Mouse (Mus musculus): ENCODE data around the gene Kalrn.

The Kalrn gene

DNA sequence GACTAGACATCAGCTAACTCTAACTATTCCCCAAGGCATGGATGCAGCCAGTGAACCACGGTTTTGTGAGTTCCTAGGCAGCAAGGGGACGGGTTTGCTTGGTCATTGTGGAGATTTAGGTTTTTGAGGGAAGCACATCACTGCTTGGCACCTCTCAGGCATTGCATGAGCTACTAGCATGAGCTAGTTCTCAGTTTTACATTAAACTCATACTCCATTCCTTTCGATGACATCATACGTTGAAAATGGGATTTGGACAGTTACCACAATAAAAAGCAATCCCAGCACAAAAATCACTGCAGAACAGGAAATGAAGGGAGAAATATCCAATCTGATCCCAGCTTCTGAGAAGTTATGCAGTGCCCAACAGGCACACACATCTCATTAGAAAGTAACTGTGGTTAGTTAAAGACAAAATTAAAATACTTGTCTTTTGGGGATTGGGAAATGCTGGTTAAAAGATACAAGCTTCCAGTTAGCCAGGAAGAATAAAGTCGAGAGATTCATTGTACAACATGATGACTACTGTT lies 23.8 kb downstream of the Kalrn start:
- no peak for DNase-seq

DNA sequence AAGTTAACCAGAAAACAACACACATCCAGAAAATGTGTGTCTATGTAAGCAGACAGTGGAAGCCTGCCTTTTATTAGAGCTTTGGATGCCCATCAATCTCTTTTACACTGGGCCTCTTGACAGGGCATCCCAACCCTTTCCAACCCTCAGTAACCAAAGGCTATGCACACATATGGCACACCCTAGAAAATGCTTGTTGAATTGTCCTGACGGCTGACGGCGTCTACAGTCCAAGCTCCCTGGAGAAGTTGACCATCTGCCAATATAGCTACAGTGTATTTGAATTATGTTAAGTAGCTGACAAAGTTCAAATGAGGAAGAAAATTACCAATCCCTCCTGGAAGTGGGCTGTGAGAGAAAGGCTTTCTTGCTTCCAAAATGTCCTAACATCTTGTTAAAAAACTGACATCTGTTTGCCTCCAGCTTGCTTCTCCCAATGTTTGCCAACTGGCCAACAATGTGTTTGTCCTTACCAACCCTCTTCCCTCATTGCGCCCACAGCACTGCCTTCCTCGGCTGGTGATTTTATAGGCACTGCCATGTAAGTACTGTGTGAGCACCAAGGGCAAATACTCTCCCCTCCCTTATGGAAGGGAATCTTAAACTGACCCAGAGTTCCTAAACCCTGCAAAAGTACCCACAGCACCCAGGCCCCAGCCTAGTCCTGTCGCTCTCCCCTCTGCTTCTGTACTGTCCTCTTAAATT lies 26.4 kb downstream of the Kalrn start:
- DNase-seq: no peak

DNA sequence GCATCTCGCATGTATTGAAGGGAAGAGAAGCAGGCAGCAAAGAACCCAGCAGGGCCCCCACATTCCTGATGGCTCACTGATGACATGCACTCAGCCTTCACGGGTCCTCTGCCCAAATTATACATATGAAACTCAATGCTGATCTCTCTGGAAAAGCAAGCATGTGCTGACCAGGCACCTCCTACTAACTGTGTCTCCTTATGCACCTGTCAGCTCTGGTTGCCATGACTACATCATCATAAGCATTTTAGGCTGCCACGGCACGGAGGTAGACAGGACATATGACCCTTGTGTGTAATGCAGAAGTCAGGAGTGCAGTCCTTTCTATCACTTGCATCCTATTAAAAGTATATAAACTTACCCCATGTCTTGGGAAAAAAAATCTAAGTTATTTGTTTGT lies 29.6 kb downstream of the Kalrn start:
- DNase-seq: no peak

DNA sequence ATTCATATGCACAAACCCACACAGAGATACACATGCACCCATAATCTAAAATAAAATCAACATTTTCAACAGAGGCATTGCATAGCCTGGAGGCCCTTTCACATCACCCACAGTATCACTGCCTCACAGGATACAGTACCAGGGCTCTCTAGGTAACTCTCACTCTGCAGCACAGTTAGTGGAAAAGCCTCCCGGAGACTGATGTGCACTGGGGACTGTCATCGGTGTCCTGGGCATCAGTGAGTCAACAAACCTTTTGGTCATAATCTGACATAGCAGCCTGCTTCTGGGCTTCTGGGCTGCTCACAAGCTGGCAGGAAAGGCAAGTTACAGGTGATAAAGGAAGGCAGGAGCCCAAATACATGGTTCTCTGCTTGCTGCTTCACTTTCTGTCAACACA lies 31.0 kb downstream of the Kalrn start:
- no peak for DNase-seq

DNA sequence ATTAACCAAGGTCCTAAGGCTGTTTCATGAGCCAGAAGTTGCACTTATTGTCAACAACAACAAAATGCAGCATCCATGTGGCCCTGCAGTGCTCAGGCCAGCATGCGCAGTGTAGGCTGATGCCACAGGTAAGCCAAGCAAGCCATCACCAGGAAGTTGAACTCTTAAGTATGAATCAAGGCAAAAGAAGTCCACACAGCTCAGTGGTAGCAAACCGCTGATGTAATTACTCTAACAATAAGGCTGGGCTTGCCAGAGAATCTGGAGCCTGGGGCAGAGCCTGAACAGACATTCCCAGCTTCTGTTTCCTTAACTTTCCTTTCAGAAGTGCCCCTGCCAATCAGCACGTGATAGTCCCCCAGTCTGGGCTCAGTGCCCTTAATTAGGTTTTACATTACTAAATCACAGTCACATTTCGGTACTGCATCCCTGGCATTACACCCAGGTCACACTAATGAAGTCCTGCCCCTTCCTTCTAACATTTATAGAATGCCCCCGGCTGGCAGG lies 34.6 kb downstream of the Kalrn start:
- DNase-seq: no peak

DNA sequence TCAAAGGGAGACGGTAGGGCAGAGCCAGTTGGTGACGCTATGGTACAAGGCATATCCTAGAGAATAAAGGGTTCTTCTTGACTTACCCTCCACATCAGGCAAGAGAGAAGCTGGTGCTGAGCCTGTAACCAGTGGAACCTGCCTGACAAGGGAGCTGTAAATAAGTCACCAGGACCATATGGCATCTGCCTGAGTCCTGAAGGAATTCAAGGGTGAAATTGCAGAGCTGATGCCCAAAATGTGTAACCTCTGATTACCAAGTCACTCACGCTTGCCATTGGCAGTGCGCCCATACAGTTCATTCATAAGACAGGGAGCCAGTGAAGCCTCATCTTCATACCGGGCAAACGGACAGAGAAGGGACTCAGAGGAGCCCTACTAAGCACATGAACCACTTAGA lies 37.0 kb downstream of the Kalrn start:
- peak; percentile 78 for DNase-seq

DNA sequence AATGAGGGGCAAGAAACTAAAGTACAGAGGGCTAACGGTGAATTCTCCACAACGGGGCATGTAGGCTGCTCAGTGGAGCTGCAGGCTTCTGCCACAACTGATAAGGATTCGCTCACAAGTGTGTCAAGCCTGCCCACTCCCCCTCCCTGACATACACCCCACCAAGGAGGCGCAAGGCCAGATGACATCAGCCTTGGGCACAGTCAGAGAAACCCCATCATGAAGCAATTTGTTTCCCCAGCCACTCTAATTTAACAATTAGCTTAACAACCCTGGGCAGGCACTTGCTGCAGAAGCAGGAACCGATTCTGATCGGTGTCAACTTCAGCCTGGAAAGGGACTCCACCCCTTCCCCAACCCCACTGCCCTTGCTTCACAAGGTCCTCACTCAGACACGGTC lies 38.2 kb downstream of the Kalrn start:
- peak; percentile 9 for DNase-seq

DNA sequence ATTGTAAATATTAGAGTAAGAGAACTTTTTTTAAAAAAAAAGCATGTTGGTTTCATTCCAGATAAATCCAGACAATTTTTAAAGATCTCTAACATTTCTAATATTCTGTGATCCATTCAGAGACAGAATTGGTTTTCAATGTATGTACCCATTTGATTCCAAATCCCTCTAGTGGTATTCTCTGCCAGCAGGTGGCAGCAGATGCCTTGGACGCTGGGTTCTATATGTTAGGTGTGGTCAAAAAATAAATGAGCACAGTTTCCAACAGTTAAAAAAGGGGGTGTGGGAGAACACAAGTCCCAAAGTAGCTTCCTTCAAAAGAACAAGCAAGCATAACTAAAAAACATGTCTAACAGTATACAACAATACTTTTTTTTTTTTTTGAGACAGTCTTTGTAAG lies 41.8 kb downstream of the Kalrn start:
- no peak for DNase-seq

DNA sequence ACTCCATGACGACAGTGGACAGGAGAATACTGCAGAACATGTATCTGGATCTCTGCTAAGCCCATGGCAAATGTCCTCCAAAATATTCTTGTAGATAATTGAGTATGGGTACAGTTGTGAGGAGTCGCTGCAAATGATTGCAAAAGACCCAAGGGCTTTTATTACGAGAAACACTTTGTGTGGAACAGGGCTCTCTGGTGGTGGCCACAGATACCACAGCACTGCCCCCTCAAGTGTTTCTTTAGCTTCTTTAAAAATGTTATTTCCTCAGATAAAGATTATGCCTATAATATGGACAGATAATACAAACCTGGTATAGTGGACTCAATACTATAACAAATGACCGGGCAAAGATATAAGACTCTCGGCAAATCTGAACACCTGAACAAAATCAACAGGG lies 43.3 kb downstream of the Kalrn start:
- DNase-seq: no peak

DNA sequence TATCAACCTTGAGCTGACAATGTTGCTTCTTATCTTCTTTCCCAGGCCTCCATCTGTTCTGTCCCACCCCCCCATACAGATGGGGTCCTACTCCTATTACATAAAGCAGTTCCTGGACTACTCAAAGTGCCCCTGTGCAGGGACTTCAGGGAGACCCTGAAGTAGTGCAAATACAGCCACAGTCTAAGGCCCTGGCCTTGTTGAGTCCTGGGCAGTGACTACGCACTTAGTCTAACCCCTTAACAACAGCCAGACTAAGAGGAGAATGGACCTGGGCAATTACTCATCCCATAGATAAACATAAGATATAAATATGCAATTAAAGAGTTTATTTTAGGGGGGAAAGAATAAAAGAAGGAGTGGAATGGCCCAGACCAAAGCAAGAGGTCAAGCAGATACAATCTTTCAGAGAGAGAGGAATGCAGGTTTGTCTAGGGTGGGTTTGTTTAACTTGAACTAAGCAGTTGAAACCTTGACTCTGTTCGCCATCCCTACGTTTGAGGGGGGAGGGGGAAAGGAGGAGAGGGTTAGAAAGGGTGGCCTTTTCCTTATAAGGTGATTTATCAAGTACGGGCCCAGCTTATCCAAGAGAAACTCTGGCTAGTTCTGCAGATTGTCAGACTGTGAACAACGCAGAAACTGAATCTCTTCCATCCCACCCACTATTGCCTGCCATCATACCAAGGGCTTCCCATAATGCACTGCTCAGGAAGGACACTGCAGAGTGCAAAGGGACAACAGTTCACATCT lies 44.9 kb downstream of the Kalrn start:
- no peak for DNase-seq

DNA sequence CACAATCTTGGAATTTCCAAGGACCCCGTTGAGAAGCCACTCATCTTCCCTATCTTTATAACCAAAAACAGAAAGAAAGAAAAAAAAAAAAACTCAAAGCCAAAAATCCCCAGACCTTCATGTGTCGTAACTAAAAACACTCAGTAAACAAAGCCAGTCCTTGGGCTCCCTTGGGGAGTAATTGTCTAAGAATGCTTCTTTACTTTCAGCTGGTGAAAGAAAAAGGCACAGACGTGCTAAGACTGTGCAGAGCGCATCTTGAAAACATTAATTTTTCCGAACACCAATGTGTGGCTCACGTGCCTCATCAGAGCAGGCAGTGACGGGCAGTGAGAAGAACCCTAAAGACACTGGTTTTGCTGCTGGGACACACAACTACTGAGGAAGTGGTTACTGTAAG lies 47.0 kb downstream of the Kalrn start:
- DNase-seq: no peak

DNA sequence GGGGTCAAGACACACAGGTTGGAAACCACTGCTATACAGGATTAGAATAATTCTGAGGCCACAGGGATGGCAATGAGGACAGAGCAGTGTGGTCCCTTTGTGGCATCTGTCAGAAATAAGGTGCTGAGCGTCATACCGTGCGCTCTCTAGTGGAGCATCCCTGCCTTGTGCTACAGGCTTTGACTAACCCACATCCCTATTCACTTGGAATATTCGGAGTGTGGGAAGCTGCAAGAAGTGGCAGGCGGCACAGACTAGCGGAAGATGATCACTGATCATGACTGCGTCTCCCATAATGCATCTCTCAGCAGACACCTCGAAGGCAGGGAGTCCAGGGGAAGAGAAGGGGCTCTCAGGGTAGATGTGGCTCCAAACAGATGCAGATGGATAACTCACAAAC lies 47.5 kb downstream of the Kalrn start:
- no peak for DNase-seq

DNA sequence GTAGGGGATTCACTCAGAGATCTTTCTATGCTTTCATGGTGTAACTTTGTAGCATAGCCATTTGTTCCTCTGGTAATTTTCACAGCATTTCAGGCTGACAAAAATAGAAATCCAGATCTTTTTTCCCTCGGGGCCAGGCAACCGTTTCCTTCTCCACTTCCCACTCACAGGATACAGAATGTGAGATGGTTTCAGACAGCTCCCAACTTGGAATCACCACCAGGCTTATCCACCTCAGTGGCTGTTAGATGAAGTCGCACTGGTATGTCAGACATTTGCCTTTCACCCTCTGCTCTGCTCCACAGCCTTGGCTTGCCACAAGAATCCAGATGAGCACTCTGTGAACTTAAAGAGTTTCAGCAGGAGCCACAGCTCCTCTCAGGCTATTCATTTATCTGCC lies 48.1 kb downstream of the Kalrn start:
- DNase-seq: no peak

DNA sequence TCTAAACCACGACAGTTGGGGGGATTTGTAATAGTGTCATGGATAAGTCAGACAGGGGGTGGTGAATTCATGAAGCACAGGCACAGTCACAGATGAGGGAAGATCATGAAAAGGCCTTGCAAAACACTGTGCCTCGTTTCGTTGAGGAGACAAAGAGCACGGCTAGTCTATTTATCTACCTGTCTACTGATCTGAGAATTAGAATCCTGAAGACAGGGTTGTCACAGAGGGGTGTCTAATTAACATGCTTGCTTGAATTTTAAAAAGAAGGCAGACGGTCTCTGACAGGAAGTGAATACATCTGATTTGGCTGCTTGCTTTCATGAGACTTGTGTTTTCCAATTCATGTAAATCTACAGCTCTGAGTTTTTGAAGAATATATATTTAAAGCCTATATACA lies 52.3 kb downstream of the Kalrn start:
- DNase-seq: no peak

DNA sequence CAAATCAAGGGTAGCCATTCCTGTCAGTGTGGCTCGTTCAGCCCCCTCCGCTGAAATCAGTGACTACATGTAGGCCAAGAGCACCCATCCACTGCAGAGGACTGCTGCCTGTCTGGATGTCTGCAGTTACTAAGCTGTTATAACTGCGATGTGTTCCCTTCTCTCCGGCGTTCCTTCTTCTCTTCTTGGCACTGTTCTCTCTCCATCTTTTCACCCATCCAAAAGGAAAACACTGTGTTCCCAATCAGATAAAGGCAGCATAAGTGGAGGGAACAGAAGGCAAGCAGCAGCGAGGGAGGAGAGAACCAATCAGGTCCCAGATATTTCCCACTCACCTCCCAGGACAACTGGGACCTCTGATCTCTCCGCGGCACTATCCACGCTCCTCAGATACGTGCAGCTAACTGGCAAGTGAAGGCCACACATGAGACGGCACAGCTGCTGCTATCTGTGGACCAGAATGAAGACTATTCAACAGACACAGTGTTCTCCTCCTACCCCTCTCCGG lies 56.4 kb downstream of the Kalrn start:
- no peak for DNase-seq

DNA sequence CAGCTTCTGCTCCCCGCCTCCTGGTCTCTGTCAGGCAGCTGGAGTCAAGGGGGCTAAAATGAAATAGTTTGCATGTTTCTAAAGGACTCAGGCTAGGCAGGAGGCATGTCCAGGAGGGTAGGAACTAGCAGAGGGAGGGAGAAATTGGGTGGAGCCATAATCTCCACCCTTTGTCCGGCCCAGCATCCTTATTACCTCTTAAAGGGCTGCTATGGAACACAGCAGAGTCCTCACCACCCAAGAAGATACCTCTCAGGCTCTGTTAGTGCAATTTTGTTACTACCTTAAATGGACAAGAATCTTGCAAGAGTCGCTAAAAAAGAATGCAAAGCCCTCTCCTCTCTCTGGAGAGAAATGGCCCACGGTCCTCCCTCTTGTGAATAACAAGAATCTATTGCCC lies 57.8 kb downstream of the Kalrn start:
- DNase-seq: no peak

DNA sequence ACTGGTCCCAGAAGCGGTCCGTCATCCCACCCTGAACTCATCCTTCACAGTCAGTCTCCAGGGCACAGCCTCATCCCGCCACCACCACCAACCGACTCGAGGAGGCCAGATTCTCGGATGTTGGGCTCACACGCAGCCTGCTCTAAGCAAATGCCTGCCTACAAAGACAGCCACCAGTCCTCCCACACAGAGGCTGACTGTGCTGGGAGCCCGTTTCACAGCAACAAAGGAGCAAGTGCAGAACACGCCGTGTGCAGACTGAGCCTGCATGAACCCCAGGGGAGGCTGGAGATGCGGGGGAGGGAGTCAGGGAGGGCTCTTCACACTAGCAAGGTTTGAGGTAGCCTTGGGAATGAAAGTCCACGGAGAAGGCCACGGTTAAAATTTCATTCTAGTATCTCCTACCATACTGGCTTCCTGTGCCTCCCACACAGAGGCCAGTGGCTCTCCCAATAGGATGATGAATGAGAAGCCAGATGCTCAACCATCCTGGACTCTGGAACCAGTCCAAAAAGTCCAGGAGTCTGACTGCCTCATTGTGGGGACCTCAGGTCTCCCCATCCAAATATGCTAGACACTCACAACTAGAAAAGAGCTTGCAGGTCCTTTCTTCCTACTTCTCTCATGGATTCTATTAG lies 59.3 kb downstream of the Kalrn start:
- DNase-seq: no peak

DNA sequence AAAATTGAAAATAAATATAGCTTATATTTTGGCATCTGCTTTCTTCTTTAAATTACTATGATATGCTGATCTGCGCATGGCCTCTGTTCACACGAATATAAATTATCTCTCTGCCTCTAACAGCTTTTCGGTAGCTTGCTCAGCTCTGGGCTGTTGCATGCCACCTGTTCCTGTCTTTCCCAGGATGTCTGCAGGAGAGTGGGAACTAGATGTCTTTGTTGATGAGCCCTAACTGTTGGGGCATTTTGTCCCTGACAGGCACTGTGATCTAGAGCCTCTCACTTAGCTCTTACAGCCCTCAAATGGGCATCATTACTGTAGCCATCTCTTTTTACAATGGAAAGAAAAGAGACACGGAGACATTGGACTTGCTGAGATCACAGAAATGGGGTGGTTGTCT lies 61.0 kb downstream of the Kalrn start:
- DNase-seq: no peak

DNA sequence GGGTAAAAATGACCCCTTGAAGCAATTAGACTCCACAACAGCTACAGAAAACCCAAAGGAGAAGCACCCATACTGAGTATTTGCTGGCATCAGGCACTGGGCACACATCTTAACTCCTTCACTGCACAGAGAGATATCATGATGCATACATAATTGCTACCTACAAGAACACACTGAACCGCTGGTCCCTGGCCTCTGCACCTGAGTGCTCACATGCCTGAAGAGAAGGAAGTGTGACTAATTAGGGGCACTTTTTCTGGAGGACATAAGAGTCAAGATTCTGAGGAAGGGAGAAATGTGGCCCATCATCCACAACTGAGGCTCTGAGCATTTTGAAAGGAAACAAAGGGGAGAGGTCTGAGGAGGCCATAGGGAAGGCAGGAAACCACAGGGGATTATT lies 65.2 kb downstream of the Kalrn start:
- DNase-seq: no peak

DNA sequence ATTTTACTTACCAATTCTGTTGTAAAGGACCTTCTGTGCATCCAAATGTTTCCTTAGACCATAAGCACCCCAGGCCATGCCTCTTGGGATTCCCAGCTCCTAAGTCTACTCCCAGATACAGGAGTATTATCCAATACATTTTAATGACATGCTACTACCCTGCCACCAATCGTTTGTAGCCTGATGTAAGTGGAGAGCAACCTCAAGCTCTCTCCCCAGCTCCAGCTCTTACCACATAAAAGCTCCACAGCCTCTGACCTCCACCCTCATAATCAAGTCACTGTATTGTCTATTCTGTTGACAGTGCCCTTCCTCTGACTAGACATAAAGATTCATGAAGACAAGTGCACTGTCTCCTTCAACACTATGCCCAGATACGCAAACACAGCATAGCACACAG lies 67.3 kb downstream of the Kalrn start:
- DNase-seq: no peak

DNA sequence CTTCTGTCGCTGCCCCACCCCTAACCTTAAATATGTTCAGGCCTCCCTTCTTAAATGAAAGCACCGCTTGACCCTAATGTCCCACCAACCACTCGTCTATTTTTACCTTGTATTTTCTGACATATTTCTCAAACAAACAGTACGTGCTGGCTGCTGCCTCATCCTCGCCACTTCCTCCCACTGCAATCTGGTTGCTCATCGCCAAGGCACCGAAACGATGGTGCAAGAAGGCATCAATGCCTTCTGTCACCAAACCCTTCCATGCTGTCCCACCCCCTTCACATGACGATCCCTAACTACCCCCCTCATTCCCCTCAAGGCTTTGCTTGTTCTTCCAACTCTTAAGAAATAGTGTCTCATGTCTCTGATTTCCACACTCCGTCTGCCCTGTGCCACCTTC lies 69.1 kb downstream of the Kalrn start:
- no peak for DNase-seq

DNA sequence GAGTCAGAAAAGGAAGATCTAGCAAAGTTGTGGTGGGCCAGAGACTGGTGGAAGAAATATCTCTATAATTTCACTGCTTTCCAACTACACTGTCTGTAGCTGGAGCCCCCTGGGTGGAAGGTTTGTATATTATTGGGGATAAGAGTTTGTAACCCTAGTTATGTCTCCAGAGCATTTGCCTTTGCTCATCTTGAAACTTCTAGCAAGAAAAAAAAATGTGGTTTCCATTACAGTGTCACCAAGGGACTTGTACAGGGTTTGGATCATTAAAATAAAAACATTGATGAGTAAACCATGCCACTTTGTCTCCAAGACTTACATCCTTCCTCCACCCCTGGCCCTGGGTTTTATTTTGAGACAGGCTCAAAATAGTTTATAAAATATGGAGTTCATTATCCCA lies 71.2 kb downstream of the Kalrn start:
- no peak for DNase-seq

DNA sequence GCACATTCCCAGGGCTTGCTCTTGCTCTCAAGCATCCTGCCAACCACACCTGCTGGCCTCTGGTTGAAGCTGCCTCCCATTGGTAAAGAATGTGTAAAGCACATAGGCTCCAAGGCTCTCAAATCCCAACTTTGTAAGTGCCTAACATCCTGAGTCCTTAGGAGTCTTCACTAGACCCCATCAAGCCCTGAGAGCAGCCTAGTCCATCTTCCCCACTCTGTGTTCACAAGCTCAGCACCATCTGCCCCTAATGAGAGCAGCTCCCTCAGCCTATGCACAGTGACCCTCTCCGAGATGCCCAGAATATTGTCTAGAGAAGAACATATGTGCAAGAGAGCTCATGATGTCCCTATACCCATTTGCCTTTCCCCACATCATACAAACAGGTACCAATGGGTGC lies 78.6 kb downstream of the Kalrn start:
- no peak for DNase-seq

DNA sequence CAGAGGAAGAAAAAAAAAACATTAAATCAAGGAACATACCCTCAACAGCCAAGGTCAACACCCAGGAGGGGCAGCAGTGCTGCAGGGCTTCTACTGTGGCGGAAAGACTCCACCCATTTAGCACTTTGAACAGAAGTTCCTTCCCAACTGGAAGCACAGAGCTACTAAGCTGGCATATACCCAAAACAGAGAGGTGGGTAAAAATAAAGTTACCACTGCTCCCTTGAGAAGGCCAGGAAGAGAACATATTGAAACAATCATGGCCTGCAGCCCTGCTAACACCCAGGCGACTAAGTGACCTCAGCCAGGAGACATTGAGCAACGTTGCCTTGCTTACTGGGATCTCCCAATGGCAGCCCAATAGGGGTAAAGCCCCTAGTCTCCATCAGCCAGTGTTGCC lies 79.4 kb downstream of the Kalrn start:
- DNase-seq: no peak

All from cerebellum, adult 11-12 months (tissue).